Mouse (Mus musculus) ovary, adult 2 months (tissue): ENCODE measurements around the gene Gm38119. TPM values are rescaled to one million over a fixed set of nuclear protein-coding genes. Genes with fewer than 3 reads are reported as not detected.

Experiments
- polyA plus RNA-seq: library from polyadenylated mRNA; depleted of rRNA; stranded (reverse); fragments of >200 nt; gene quantifications from 2 replicates; pipeline ENCODE4 v1.2.3, GENCODE M21; 2012; rRNA removed

Gm38119 gene
- not detected in 2 replicates for polyA plus RNA-seq

GRCm38 (mm10) chr3:92738996-92739395, at the start of gene Gm38119:
Gene Gm38119, minus strand, starts transcription at chr3:92739096.

DNA sequence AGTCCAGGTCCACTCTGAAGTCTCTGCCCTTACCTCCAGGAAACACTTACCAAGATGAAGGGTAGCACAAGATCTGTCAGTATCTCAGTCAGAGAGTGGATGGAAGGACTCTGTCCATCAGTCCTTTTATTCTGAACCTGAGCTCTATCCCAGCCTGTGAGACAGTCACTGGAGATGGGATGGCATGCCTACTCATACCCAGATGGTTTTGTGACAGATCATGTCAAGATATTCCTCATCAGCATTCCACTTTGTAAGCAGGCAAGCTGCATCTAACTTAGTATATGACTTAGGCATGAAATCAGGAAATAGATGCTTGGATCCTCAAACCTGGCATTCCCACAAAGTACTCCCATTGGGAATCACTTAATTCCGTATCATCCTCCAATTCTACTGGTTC, 39.9 kb upstream of the Gm38119 start, which contains the start of gene Lce1i:
Lce1i (minus strand) TSS at position 101 of the 400 bp plus-strand sequence.

DNA sequence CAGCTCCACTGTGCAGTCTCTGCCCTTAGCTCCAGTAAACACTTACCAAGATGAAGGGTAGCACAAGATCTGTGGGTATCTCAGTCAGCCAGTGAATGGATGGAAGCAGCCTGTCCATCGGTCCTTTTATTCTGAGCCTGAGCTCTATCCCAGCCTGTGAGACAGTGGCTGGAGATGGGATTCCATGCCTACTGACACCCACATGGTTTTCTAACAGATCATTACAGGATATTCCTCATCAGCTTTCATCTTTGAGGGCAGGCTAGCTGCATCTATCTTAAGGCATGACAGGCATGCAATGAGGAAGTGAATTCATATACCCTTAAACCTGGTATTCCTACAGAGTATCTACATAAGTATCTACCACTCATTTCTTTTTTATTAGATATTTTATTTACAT, 26.1 kb upstream of the Gm38119 start, which contains the start of gene Lce1h:
Lce1h (minus strand) TSS at position 101 of the 400 bp plus-strand sequence.

DNA sequence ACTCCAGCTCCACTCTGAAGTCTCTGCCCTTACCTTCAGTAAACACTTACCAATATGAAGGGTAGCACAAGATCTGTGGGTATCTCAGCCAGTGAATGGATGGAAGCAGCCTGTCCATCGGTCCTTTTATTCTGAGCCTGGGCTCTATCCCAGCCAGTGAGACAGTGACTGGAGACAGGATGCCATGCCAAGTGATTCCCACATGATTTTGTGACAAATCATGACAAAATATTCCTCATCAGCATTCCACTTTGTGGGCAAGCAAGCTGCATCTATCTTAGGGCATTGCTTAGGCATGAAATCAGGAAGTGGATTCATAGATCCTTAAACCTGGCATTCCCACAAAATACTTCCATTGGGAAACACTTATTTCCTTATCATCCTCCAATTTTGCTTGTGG, 13.3 kb upstream of the Gm38119 start, which contains the start of gene Lce1g:
Lce1g (minus strand) TSS at position 101 of the 400 bp plus-strand sequence.

DNA sequence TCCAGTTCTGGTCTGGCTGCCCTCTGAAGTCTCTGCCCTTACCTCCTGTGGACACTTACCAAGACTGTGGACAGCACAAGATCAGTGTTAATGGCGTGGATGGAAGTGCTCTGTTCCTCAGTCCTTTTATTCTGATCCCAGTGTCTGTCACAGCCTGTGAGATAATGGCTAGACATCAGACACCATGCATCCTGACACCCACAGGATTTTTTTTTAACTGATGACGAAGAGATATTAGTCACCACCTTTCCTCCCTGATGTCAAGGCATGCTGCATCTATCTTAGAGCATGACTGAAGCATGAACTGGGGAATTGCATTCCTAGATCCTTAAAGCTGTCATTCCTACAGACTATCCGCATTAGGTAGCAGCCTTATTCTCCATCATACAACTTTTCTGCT, 18.6 kb downstream of the Gm38119 start, which contains the start of gene Lce1f:
Lce1f (minus strand) TSS at position 101 of the 400 bp plus-strand sequence.

GRCm38 (mm10) chr3:92708974-92709373, 29.9 kb downstream of the Gm38119 start, which contains the start of gene Lce1e:
Gene Lce1e, minus strand, starts transcription at chr3:92709074.

Other genes starting within 250 kb of the Gm38119 start
- gene Sprr4, start 238.6 kb downstream of the Gm38119 start, polyA plus RNA-seq = not detected in 2 replicates
- not detected in 2 replicates for gene 2310046K23Rik, start 204.6 kb downstream of the Gm38119 start, polyA plus RNA-seq
- not detected in 2 replicates for gene Ivl, start 165.4 kb downstream of the Gm38119 start, polyA plus RNA-seq
- not detected in 2 replicates for gene Smcp, start 150.1 kb downstream of the Gm38119 start, polyA plus RNA-seq
- gene 2210017I01Rik, start 131.6 kb downstream of the Gm38119 start, polyA plus RNA-seq = not detected in 2 replicates
- gene Lce6a, start 117.4 kb downstream of the Gm38119 start, polyA plus RNA-seq = not detected in 2 replicates
- not detected in 2 replicates for gene Lce1a1, start 90.8 kb downstream of the Gm38119 start, polyA plus RNA-seq
- gene Lce1b, start 82.2 kb downstream of the Gm38119 start, polyA plus RNA-seq = 0.26 TPM in 1 of 2 replicates, not detected in the other
- not detected in 2 replicates for gene Lce1a2, start 68.8 kb downstream of the Gm38119 start, polyA plus RNA-seq
- gene Lce1c, start 59.8 kb downstream of the Gm38119 start, polyA plus RNA-seq = not detected in 2 replicates
- gene Lce1d, start 51.9 kb downstream of the Gm38119 start, polyA plus RNA-seq = not detected in 2 replicates
- gene Lce1e, start 30.0 kb downstream of the Gm38119 start, polyA plus RNA-seq = not detected in 2 replicates
- gene Lce1f, start 18.7 kb downstream of the Gm38119 start, polyA plus RNA-seq = 0.22 TPM in 1 of 2 replicates, not detected in the other
- gene Lce1g, start 13.2 kb upstream of the Gm38119 start, polyA plus RNA-seq = not detected in 2 replicates
- not detected in 2 replicates for gene Lce1h, start 26.0 kb upstream of the Gm38119 start, polyA plus RNA-seq
- gene Lce1i, start 39.8 kb upstream of the Gm38119 start, polyA plus RNA-seq = not detected in 2 replicates
- 0.60 TPM in 1 of 2 replicates, not detected in the other for gene Lce1j, start 51.4 kb upstream of the Gm38119 start, polyA plus RNA-seq
- gene Lce1k, start 68.8 kb upstream of the Gm38119 start, polyA plus RNA-seq = not detected in 2 replicates
- not detected in 2 replicates for gene Kprp, start 88.2 kb upstream of the Gm38119 start, polyA plus RNA-seq
- not detected in 2 replicates for gene Lce1l, start 112.2 kb upstream of the Gm38119 start, polyA plus RNA-seq
- gene 2310050C09Rik, start 131.1 kb upstream of the Gm38119 start, polyA plus RNA-seq = not detected in 2 replicates
- not detected in 2 replicates for gene Lce3a, start 187.1 kb upstream of the Gm38119 start, polyA plus RNA-seq
- not detected in 2 replicates for gene Lce3b, start 193.9 kb upstream of the Gm38119 start, polyA plus RNA-seq
- not detected in 2 replicates for gene Lce3c, start 205.4 kb upstream of the Gm38119 start, polyA plus RNA-seq
- gene Lce3d, start 218.3 kb upstream of the Gm38119 start, polyA plus RNA-seq = not detected in 2 replicates
- 0.29 TPM in 1 of 2 replicates, not detected in the other for gene Lce3e, start 228.0 kb upstream of the Gm38119 start, polyA plus RNA-seq